Mouse (Mus musculus) midbrain, embryonic 14.5 days (tissue): ENCODE measurements around the gene Cass4. TPM values are rescaled to one million over a fixed set of nuclear protein-coding genes. Genes with fewer than 3 reads are reported as not detected.
A peak's percentile ranks its signal among the peaks of the same experiment; 100 is the strongest.

Experiments used
- ATAC-seq: fragments of 200-750 bp; cut with Nextera tagmentation; 2 replicates; pipeline ENCODE4 v1.8.0; 2017; ENCODE audit warnings: moderate number of reproducible peaks, moderate library complexity; ENCODE audit not compliant: low FRiP score, low TSS enrichment
- DNase-seq: peaks from one replicate; pipeline ENCODE4 v3.0.0-alpha.2; 2015
- H3K27ac ChIP-seq: fragments of 300-500 bp; sonication (generic); replicated peaks from 2 replicates; pipeline ENCODE4 v1.5.1; 2014; ENCODE audit warnings: mild to moderate bottlenecking, low read depth, low read length, moderate library complexity
- H3K27me3 ChIP-seq: fragments of 300-500 bp; sonication (generic); 2 replicates; pipeline ENCODE4 v1.6.1; 2014; ENCODE audit warnings: low read length, control low read depth, mixed read lengths; ENCODE audit not compliant: control insufficient read depth, insufficient read depth
- H3K36me3 ChIP-seq: fragments of 300-500 bp; sonication (generic); 2 replicates; pipeline ENCODE4 v1.6.1; 2014; ENCODE audit warnings: low read length, control low read depth; ENCODE audit not compliant: control insufficient read depth, insufficient read depth
- H3K4me1 ChIP-seq: fragments of 300-500 bp; sonication (generic); 2 replicates; pipeline ENCODE4 v1.6.1; 2014; ENCODE audit warnings: mild to moderate bottlenecking, antibody characterized with exemption, low read length, control low read depth; ENCODE audit not compliant: control insufficient read depth, insufficient read depth
- H3K4me2 ChIP-seq: fragments of 300-500 bp; sonication (generic); 2 replicates; pipeline ENCODE4 v1.6.1; 2014; ENCODE audit warnings: mild to moderate bottlenecking, low read length, moderate library complexity
- H3K4me3 ChIP-seq: fragments of 300-500 bp; sonication (generic); replicated peaks from 2 replicates; pipeline ENCODE4 v1.5.1; 2014; ENCODE audit warnings: low read depth, low read length
- H3K9ac ChIP-seq: fragments of 300-500 bp; sonication (generic); replicated peaks from 2 replicates; pipeline ENCODE4 v1.6.1; 2014; ENCODE audit warnings: mild to moderate bottlenecking, low read length, moderate library complexity
- H3K9me3 ChIP-seq: fragments of 300-500 bp; sonication (generic); 2 replicates; pipeline ENCODE4 v1.6.1; 2016; ENCODE audit warnings: low read length, control low read depth, mixed read lengths; ENCODE audit not compliant: control insufficient read depth
- WGBS: fragments of 180-500 bp; shearing (Covaris S2); extraction: QIAGEN DNeasy Blood & Tissue Kit; methylation state at CpG from one replicate; pipeline ENCODE4 v1.1.7; 2014; 5-methylcytosine and 5-hydroxymethylcytosine counted together
- polyA plus RNA-seq: library from polyadenylated mRNA; unstranded; fragments of >200 nt; fragmentation: Nextera tagmentation; extraction: Ambion mirVana; gene quantifications from 2 replicates; pipeline ENCODE4 v1.2.1, GENCODE M21; 2014

Cass4 gene
- polyA plus RNA-seq, 1 experiment from 2014 or later = 0.28 TPM

DNA sequence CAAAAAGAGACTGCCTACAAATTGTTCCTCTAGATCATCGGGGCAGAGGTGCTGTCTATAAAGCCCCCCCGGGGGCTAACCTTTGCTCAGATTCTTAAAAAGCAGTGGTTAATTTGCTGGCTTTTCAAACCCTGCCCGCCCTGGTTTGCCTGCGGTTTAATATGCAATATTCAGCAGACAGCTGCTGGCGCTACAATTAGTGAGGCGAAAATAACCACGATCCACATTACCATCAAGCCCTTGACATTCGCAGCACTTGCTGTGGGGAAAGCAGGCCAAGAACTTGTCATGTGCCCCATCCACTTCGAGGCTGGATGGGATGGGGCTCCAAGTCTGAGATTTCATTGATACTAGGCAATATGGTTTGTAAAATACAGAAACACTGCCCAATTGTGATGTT, 40.4 kb upstream of the Cass4 start:
- DNase-seq = peak; percentile 49
- Histone ChIP-seq H3K27me3 (no peaks in the 10 kb centered on the region), H3K27ac (peak overlapping the region; percentile 55; the same call in 1 of the 2 replicates), H3K9me3 (no peaks in the 10 kb centered on the region), H3K9ac (no peak overlapping the region), H3K4me3 (no peak overlapping the region), H3K4me2 (no peak overlapping the region), H3K4me1 (0 out of 2 replicates have a peak, but pooled peaks cover 4% of the 10 kb centered on the region), H3K36me3 (peaks cover 16% of the 10 kb centered on the region; the same call in 1 of the 2 replicates)
- WGBS = 59% methylated on average over 9 of the region's 9 CpGs
- no peak for ATAC-seq

GRCm38 (mm10) chr2:172354761-172355160, 38.8 kb upstream of the Cass4 start:
- Histone ChIP-seq H3K9ac (no peak overlapping the region), H3K4me1 (0 out of 2 replicates have a peak, but pooled peaks cover 4% of the 10 kb centered on the region), H3K27ac (peak overlapping the region; percentile 39), H3K27me3 (no peaks in the 10 kb centered on the region), H3K4me3 (no peak overlapping the region), H3K9me3 (no peaks in the 10 kb centered on the region), H3K36me3 (peaks cover 24% of the 10 kb centered on the region), H3K4me2 (no peak overlapping the region)
- ATAC-seq = no peak
- 63% methylated on average over 9 of the region's 9 CpGs for WGBS
- DNase-seq = peak; percentile 57

GRCm38 (mm10) chr2:172355833-172356232, 37.8 kb upstream of the Cass4 start:
- peaks cover 32% of the 10 kb centered on the region for H3K36me3 ChIP-seq
- no peak overlapping the region for H3K4me3 ChIP-seq
- no peaks in the 10 kb centered on the region for H3K9me3 ChIP-seq
- 0 out of 2 replicates have a peak, but pooled peaks cover 4% of the 10 kb centered on the region for H3K4me1 ChIP-seq
- no peak overlapping the region for H3K27ac ChIP-seq
- ATAC-seq (no peak), DNase-seq (no peak)
- 84% methylated on average over 5 of the region's 5 CpGs for WGBS
- no peak overlapping the region for H3K4me2 ChIP-seq
- no peak overlapping the region for H3K9ac ChIP-seq
- H3K27me3 ChIP-seq = no peaks in the 10 kb centered on the region

GRCm38 (mm10) chr2:172363176-172363575, 30.4 kb upstream of the Cass4 start:
- WGBS = 94% methylated on average over 7 of the region's 7 CpGs
- Histone ChIP-seq H3K9me3 (no peaks in the 10 kb centered on the region), H3K27ac (no peak overlapping the region), H3K4me2 (no peak overlapping the region), H3K4me1 (no peaks in the 10 kb centered on the region), H3K27me3 (no peaks in the 10 kb centered on the region), H3K4me3 (no peak overlapping the region), H3K36me3 (peaks cover 41% of the 10 kb centered on the region), H3K9ac (no peak overlapping the region)
- ATAC-seq = no peak
- DNase-seq = no peak

GRCm38 (mm10) chr2:172370411-172371223, 23.0 kb upstream of the Cass4 start, which contains the start of the genes Aurka and Cstf1:
TSS of gene Aurka (minus strand) at chr2:172370535.
TSS of gene Cstf1 (plus strand) at chr2:172370681.
- Histone ChIP-seq H3K27ac (peak within 1 kb of the TSS; percentile 86), H3K4me1 (peaks cover 13% of the 10 kb centered on the region), H3K36me3 (peaks cover 27% of the 10 kb centered on the region), H3K9me3 (no peaks in the 10 kb centered on the region), H3K4me2 (peak within 1 kb of the TSS; percentile 87), H3K27me3 (no peaks in the 10 kb centered on the region), H3K4me3 (peak within 1 kb of the TSS; percentile 83), H3K9ac (peak within 1 kb of the TSS; percentile 87)
- WGBS = under 1% methylated on average over 66 of the region's 66 CpGs
- ATAC-seq (peak; percentile 98), DNase-seq (peak; percentile 97)

DNA sequence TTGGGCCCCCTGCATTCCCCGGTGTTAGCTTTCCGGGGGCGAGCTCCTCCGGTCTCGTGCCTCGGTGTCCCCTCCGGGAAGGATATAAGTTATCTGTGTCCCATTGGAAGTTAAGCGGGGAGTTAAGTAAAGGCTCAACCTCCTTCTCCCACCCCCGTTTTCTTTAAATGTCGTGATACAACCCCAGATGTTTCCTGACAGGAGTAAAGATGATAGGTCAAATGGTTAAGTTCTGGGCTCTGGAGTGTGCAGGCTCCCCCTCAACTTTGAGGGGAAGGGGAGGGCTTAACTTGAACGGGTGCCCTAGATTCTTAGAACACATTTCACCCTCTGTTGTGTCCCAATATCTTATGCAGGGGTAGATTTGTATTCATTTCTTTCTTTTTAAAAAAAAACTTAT, 22.3 kb upstream of the Cass4 start:
- peaks cover 34% of the 10 kb centered on the region for H3K36me3 ChIP-seq
- peak overlapping the region; percentile 87 for H3K9ac ChIP-seq
- peaks cover 13% of the 10 kb centered on the region for H3K4me1 ChIP-seq
- H3K9me3 ChIP-seq = no peaks in the 10 kb centered on the region
- 0% methylated on average over 11 of the region's 11 CpGs for WGBS
- DNase-seq = no peak
- peak overlapping the region; percentile 86 for H3K27ac ChIP-seq
- H3K4me2 ChIP-seq = peak overlapping the region; percentile 62
- peak overlapping the region; percentile 83 for H3K4me3 ChIP-seq
- ATAC-seq = 0 out of 2 replicates have a peak, but pooled peaks have one; percentile 1
- H3K27me3 ChIP-seq = no peaks in the 10 kb centered on the region

GRCm38 (mm10) chr2:172376551-172376950, 17.0 kb upstream of the Cass4 start:
- DNase-seq (no peak), ATAC-seq (no peak)
- Histone ChIP-seq H3K4me1 (peaks cover 6% of the 10 kb centered on the region), H3K27ac (no peak overlapping the region), H3K36me3 (peaks cover 85% of the 10 kb centered on the region), H3K9ac (no peak overlapping the region), H3K4me3 (no peak overlapping the region), H3K27me3 (no peaks in the 10 kb centered on the region), H3K4me2 (no peak overlapping the region), H3K9me3 (no peaks in the 10 kb centered on the region)
- WGBS = 97% methylated on average over 4 of the region's 4 CpGs

- DNase-seq (no peak), ATAC-seq (no peak)
- H3K9ac ChIP-seq = no peak overlapping the region
- no peak overlapping the region for H3K27ac ChIP-seq
- H3K4me2 ChIP-seq = no peak overlapping the region
- WGBS = 70% methylated on average over 5 of the region's 5 CpGs
- H3K9me3 ChIP-seq = no peaks in the 10 kb centered on the region
- H3K4me3 ChIP-seq = no peak overlapping the region
- no peaks in the 10 kb centered on the region for H3K27me3 ChIP-seq
- H3K4me1 ChIP-seq = peaks cover 1% of the 10 kb centered on the region; the same call in 1 of the 2 replicates
- H3K36me3 ChIP-seq = peaks cover 90% of the 10 kb centered on the region
Measured at GRCm38 (mm10) chr2:172376999-172377515, 16.5 kb upstream of the Cass4 start.
